In the genomic region with DNA sequence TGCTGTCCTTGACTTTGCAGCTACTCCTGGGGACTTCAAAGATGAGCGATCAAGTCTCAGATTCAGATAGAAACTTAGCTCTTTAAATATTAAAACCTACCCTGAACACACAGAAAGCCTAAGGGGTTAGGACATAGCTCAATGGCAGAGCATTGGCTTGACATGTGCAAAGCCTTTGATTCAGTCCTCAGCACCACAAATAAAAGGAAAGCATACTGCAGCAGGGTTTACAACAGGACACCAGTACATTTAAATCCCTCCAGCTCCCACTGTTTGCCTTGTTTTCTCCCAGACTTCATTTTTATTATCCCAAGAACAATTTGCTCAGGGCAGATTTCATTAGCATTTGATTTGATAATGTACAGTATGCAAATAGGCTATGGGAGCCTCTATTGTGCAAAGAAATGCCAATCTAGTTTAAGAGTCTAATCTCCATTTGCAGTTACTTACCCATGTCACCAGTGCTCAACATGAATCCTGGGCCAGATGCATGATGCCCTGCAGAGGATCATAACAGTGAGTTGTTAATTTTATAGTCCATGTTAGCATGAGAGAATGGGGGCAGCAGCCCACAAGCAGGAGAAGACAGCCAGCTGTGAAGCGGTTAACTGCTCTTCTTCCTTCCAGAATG, we compare ENCODE assay signal across 17 mouse cellular contexts.
"Had no signal": no experiment of that assay in that cellular context is flagged by ENCODE, and none has a peak within 500 bp of the region (broad histone marks: within the 10 kb centered on the region; RNA-seq: fewer than 3 reads in every experiment).

No protein-coding gene starts in this region.

- H3K9ac ChIP-seq: limb, embryonic 12.5 days; liver, embryonic 13.5 days; liver, postnatal 0 days; lung, embryonic 15.5 days; midbrain, embryonic 12.5 days had no signal

- H3K4me2 ChIP-seq: limb, embryonic 12.5 days; liver, embryonic 13.5 days; lung, embryonic 15.5 days; midbrain, embryonic 12.5 days had no signal

- H3K9me3 ChIP-seq: limb, embryonic 12.5 days; liver, embryonic 13.5 days; lung, embryonic 15.5 days; megakaryocyte, embryonic 14.5 days; midbrain, embryonic 12.5 days had no signal

- DNase-seq: kidney, adult 18-20 months; kidney, postnatal 10 days; kidney, postnatal 4 days; liver; liver, embryonic 13.5 days; liver, postnatal 0 days; lung, postnatal 14 days; right cerebral cortex, adult 18-20 months; right cerebral cortex, postnatal 25 days; thymus, adult 18-20 months; thymus, postnatal 14 days had no signal

- H3K27ac ChIP-seq: layer of hippocampus, adult 2 months; limb, embryonic 12.5 days; liver, embryonic 13.5 days; lung, embryonic 15.5 days; macrophage; midbrain, embryonic 12.5 days had no signal

- ATAC-seq: liver, postnatal 0 days had no signal

- H3K4me1 ChIP-seq: limb, embryonic 12.5 days; liver, embryonic 13.5 days; lung, embryonic 15.5 days; megakaryocyte, embryonic 14.5 days; midbrain, embryonic 12.5 days had no signal

- H3K27me3 ChIP-seq: limb, embryonic 12.5 days; liver, embryonic 13.5 days; lung, embryonic 15.5 days; megakaryocyte, embryonic 14.5 days; midbrain, embryonic 12.5 days had no signal

- H3K4me3 ChIP-seq: layer of hippocampus, adult 2 months; limb, embryonic 12.5 days; liver, embryonic 13.5 days; lung, embryonic 15.5 days; megakaryocyte, embryonic 14.5 days; midbrain, embryonic 12.5 days had no signal

- H3K36me3 ChIP-seq: limb, embryonic 12.5 days; liver, embryonic 13.5 days; lung, embryonic 15.5 days; midbrain, embryonic 12.5 days had no signal
